Mouse (Mus musculus) forebrain, embryonic 10.5 days (tissue): ENCODE results near the gene Rffl. TPM values are rescaled to one million over a fixed set of nuclear protein-coding genes. Genes with fewer than 3 reads are reported as not detected.
A peak's percentile ranks its signal among the peaks of the same experiment; 100 is the strongest.

ENCODE experiments used
- DNase-seq: peaks from one replicate; pipeline ENCODE4 v3.0.0-alpha.2; 2017; ENCODE audit warnings: low spot score; ENCODE audit errors: extremely low spot score
- H3K27ac ChIP-seq: fragments of 300-500 bp; sonication (generic); 2 replicates; pipeline ENCODE4 v1.5.1; 2016; ENCODE audit warnings: mild to moderate bottlenecking
- H3K27me3 ChIP-seq: fragments of 300-500 bp; sonication (generic); 2 replicates; pipeline ENCODE4 v1.6.1; 2016; ENCODE audit warnings: mild to moderate bottlenecking; ENCODE audit not compliant: poor library complexity, severe bottlenecking
- H3K36me3 ChIP-seq: fragments of 300-500 bp; sonication (generic); replicated peaks from 2 replicates; pipeline ENCODE4 v1.6.1; 2016; ENCODE audit warnings: mild to moderate bottlenecking, moderate library complexity
- H3K4me1 ChIP-seq: fragments of 300-500 bp; sonication (generic); 2 replicates; pipeline ENCODE4 v1.6.1; 2016
- H3K4me3 ChIP-seq: fragments of 300-500 bp; sonication (generic); 2 replicates; pipeline ENCODE4 v1.5.1; 2016; ENCODE audit warnings: mild to moderate bottlenecking, moderate library complexity
- H3K9me3 ChIP-seq: fragments of 300-500 bp; sonication (generic); 2 replicates; pipeline ENCODE4 v1.6.1; 2016; ENCODE audit warnings: mild to moderate bottlenecking, moderate library complexity
- WGBS: fragments of 180-500 bp; shearing (Covaris S2); methylation state at CpG from one replicate; pipeline ENCODE4 v1.1.7; 2016; 5-methylcytosine and 5-hydroxymethylcytosine counted together
- polyA plus RNA-seq: library from polyadenylated mRNA; unstranded; fragments of >200 nt; fragmentation: Nextera tagmentation; extraction: Ambion mirVana; gene quantifications from 2 replicates; pipeline ENCODE4 v1.2.1, GENCODE M21; 2016

Rffl gene
- polyA plus RNA-seq, 1 experiment from 2014 or later: 9.5 TPM

DNA sequence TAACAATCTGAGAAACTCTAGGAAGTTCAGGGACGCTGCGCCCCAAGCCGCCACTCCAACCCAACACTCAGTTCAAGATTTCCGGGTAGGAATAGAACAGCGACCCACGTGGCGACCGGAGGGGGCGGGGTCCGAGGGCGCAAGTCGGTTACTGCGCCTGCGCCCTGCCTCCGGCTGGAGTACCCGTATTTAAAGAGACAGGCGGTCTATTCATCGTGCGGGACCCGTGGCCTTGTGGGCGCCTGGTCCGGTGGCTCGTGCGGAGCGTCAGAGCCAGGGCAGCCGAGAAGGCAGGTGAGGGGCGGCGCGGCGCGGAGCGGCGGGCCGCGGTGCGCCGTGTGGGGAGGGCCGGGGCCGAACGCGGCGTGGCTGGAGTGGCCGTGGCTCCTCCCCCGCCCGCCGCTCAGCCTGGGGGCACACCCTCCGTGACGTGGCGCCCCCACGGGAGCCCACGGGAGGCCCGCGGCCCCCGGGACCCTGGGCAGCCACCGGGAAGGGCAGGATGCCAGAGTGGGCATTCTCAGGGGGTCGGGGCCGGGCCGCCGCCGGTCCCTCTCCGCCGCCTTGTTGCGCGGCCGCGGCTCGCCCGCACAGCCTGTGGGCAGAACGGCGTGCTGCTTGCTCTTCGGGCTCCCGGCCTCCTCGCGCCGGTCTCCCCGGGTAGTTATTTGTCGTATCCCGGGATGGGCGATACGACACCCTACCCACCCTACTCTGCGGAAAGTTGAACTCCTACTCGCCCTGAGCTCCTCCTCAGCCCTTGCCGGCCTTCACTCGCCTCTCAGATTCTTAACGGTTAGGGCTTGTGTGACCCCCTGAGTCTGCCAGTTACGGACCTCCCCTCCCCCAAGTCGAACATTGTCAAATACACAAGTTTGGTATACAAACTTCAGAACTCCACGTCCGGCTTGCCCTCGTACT, 89.8 kb downstream of the Rffl start, which contains the start of gene Lig3:
Gene Lig3, plus strand, starts transcription at position 126 of the 921 bp plus-strand sequence.
- Histone ChIP-seq H3K4me1 (peaks cover 33% of the 10 kb centered on the region), H3K36me3 (peaks cover 33% of the 10 kb centered on the region), H3K27me3 (no peaks in the 10 kb centered on the region), H3K27ac (peak within 1 kb of the TSS; percentile 99), H3K4me3 (peak within 1 kb of the TSS; percentile 96), H3K9me3 (no peaks in the 10 kb centered on the region)
- DNase-seq: peak; percentile 91
- WGBS: under 1% methylated on average over 82 of the region's 90 CpGs

DNA sequence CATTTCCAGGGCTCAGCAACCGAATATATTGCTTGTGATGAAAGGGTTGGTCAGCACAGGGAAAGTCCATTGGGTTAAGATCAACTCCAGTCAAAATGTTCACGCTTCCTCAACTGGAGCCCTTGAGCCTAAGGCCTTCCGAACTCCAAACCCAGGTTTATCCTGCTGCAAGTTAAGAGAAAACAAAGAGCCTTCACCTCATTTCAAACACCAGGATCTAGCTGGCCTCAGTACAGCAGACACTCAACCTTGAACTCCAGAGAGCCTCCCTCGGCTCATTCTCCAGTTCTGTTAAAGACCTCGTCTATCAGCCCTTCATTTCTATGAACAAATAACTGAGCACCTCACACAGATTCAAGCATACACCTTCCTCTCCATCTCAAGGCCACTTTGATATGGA, 90.9 kb downstream of the Rffl start:
- Histone ChIP-seq H3K4me1 (peaks cover 33% of the 10 kb centered on the region), H3K36me3 (peaks cover 22% of the 10 kb centered on the region), H3K27ac (peak overlapping the region; percentile 99), H3K27me3 (no peaks in the 10 kb centered on the region), H3K9me3 (no peaks in the 10 kb centered on the region), H3K4me3 (peak overlapping the region; percentile 96)
- WGBS: 65% methylated on average over 5 of the region's 5 CpGs
- DNase-seq: no peak

DNA sequence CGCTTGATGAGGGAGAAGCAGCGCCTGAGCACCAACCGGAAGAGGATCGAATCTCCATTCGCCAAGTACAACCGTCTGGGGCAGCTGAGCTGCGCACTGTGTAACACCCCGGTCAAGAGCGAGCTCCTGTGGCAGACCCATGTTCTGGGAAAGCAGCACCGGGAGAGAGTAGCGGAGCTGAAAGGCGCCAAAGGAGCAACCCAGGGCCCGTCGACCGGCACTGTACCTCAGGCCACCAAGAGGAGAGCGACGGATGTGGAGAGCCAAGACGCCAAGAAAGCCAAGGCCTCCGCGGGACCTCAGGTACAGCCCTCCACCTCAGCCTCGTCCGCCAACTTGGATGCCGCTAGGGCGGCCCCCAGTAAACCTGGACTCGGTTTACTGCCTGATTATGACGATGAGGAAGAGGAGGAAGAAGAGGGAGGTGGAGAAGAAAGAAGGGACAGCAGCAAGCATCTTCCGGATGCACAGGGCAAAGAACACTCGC, 106.5 kb downstream of the Rffl start:
- under 1% methylated on average over 28 of the region's 28 CpGs for WGBS
- no peak for DNase-seq

DNA sequence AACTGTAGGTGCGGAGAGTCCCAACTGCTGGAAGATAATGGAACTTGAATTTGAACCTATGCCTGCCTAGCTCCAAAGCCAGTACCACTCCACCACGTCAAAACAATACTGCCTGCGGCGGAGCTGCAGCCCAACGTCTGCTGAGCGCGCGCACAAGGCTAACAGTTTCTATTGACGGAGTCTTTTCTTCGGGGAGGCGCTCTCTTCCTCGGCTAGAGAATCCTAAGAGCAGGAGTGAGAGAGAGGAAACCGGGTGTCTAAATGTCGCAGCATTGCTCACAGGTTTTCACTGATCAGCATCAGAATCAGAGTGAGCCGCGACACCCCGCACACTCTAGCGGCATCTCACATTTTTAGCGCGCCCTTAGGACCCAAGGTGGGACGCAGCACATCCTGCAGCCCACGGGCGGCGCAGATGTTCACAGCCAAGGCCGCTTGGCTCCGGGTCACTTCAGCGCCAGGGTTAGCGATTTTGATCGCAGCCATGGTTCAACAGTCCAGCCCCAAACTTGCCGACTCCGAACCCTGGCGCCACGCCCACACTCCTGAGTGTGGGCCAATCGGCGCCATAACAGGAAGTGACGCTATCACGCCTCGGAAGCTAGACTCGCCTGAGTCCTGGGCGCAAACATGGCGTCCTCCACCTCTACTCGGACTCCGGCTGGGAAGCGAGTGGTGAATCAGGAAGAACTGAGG, 107.1 kb downstream of the Rffl start, which contains the start of the genes Cct6b and Zfp830:
Gene Cct6b, minus strand, starts transcription at position 580 of the 696 bp plus-strand sequence.
Gene Zfp830, plus strand, starts transcription at position 604 of the 696 bp plus-strand sequence.
- peak within 1 kb of the TSS; percentile 89 for H3K27ac ChIP-seq
- under 1% methylated on average over 44 of the region's 44 CpGs for WGBS
- no peaks in the 10 kb centered on the region; the same call in 1 of the 2 replicates for H3K9me3 ChIP-seq
- H3K27me3 ChIP-seq: no peaks in the 10 kb centered on the region
- DNase-seq: peak; percentile 93
- peaks cover 26% of the 10 kb centered on the region for H3K4me1 ChIP-seq
- H3K4me3 ChIP-seq: peak within 1 kb of the TSS; percentile 82
- peaks cover 26% of the 10 kb centered on the region for H3K36me3 ChIP-seq

More for the DNA sequence above, 106.5 kb downstream of the Rffl start:
- Histone ChIP-seq H3K27me3 (no peaks in the 10 kb centered on the region), H3K4me1 (peaks cover 26% of the 10 kb centered on the region), H3K36me3 (peaks cover 32% of the 10 kb centered on the region), H3K27ac (peak overlapping the region; percentile 89), H3K9me3 (no peaks in the 10 kb centered on the region; the same call in 1 of the 2 replicates), H3K4me3 (peak overlapping the region; percentile 82)

DNA sequence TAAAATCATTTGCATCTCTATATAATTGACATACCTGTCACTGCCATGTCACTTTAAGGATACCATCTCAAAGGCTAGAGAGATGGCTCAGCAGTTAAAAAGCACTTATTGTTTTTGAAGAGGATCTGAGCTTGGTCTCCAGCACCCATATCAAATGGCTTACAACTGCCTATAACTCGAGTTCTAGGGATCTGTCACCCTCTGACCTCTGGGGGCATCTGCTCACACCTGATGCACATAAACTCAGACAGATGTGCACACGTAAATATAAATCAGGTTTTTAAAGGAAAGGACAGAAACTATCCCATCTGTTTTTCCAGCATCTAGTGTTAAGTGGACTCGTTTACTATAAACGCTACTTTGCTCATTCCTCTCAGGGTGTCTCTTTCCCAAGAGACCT, 107.7 kb downstream of the Rffl start:
- WGBS: 18% methylated on average over 4 of the region's 4 CpGs
- peaks cover 26% of the 10 kb centered on the region for H3K4me1 ChIP-seq
- H3K36me3 ChIP-seq: peaks cover 20% of the 10 kb centered on the region
- peak overlapping the region; percentile 89 for H3K27ac ChIP-seq
- H3K4me3 ChIP-seq: peak overlapping the region; percentile 82
- H3K27me3 ChIP-seq: no peaks in the 10 kb centered on the region
- no peak for DNase-seq
- H3K9me3 ChIP-seq: no peaks in the 10 kb centered on the region; the same call in 1 of the 2 replicates

DNA sequence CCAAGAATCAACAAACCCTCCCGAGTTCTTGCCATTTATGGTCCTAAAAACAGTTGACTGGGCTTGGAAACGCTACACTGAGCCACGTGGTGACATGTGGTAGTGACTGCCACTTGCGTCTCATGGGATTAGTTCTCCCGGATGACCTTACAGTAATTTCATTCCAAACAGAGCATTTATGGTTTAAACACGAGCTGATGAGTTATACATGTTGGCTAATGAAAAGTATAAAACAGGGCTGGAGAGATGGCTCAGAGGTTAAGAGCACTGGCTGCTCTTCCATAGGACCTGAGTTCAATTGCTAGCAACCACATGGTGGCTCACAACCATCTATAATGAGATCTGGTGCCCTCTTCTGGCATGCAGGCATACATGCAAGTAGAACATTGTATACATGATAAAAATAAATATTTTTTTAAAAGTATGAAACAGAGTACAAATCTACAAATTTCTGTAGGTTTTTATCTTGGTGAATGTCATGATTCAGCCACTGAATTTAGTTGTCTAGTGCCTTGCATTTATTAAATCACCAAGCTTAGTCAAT, 108.7 kb downstream of the Rffl start:
- Histone ChIP-seq H3K9me3 (no peaks in the 10 kb centered on the region; the same call in 1 of the 2 replicates), H3K36me3 (peaks cover 15% of the 10 kb centered on the region), H3K27ac (no peak overlapping the region), H3K4me3 (no peak overlapping the region), H3K4me1 (peaks cover 26% of the 10 kb centered on the region), H3K27me3 (no peaks in the 10 kb centered on the region)
- no peak for DNase-seq
- WGBS: 87% methylated on average over 6 of the region's 6 CpGs

DNA sequence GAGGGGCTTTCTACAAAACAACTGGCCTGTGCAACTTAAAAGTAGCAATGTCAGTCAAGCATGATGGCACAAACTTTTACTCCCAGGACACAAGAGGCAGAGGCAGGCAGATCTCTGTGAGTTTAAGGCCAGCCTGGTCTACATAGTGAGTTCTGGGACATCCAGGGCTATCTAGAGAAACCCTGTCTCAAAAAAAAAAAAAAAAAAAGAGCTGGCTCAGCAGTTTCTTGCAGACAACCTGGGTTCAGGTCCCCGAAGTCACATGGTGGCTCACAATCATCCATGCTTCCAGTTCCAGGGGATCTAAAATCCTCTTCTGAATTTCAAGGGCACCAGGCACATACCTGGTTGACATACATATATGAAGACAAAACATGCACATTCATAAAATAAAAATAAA, 115.1 kb downstream of the Rffl start:
- Histone ChIP-seq H3K27ac (no peak overlapping the region), H3K27me3 (no peaks in the 10 kb centered on the region), H3K4me1 (no peaks in the 10 kb centered on the region), H3K36me3 (no peaks in the 10 kb centered on the region), H3K9me3 (no peaks in the 10 kb centered on the region), H3K4me3 (no peak overlapping the region)
- WGBS: 96% methylated on average over 1 of the region's 1 CpGs
- DNase-seq: no peak

Other genes with a start within 250 kb of the Rffl start
- gene Cct6b, start 106.9 kb downstream of the Rffl start, polyA plus RNA-seq: 0.31 and 0.33 TPM in 2 replicates
- 36.9 and 38.7 TPM in 2 replicates for gene Zfp830, start 106.9 kb downstream of the Rffl start, polyA plus RNA-seq
- 50.3 and 51.4 TPM in 2 replicates for gene Lig3, start 90.1 kb downstream of the Rffl start, polyA plus RNA-seq
- gene Rad51d, start 19.4 kb upstream of the Rffl start, polyA plus RNA-seq: 15.3 and 18.0 TPM in 2 replicates
- gene Fndc8, start 20.9 kb upstream of the Rffl start, polyA plus RNA-seq: 0.18 and 0.22 TPM in 2 replicates
- 49.8 and 52.1 TPM in 2 replicates for gene Nle1, start 37.2 kb upstream of the Rffl start, polyA plus RNA-seq
- gene Unc45b, start 39.3 kb upstream of the Rffl start, polyA plus RNA-seq: 0.23 and 0.31 TPM in 2 replicates
- 0.31 and 0.38 TPM in 2 replicates for gene Slfn5, start 80.1 kb upstream of the Rffl start, polyA plus RNA-seq
- 9.4 and 10.3 TPM in 2 replicates for gene Slfn9, start 120.6 kb upstream of the Rffl start, polyA plus RNA-seq
- gene Slfn8, start 149.6 kb upstream of the Rffl start, polyA plus RNA-seq: 0.07 and 0.10 TPM in 2 replicates
- gene Slfn2, start 193.9 kb upstream of the Rffl start, polyA plus RNA-seq: 1.1 and 1.3 TPM in 2 replicates
- gene Slfn1, start 245.6 kb upstream of the Rffl start, polyA plus RNA-seq: not detected in 2 replicates